Mouse (Mus musculus): ENCODE results near the gene Kalrn. TPM values are rescaled to one million over a fixed set of nuclear protein-coding genes. Genes with fewer than 3 reads are reported as not detected.

The Kalrn gene
- polyA plus RNA-seq, 1 experiment = 309 TPM

GRCm38 (mm10) chr16:34331630-34332029 lies 241.7 kb downstream of the Kalrn start:
- H3K4me1 ChIP-seq = peaks cover 5% of the 10 kb centered on the region

GRCm38 (mm10) chr16:34329876-34330275 lies 243.5 kb downstream of the Kalrn start:
- no peak for TF ChIP-seq GATA1 (IDR thresholded peaks at IDR 0.05; ENCODE audit: borderline replicate concordance, low read length)
- no peak for TF ChIP-seq FLI1 (IDR thresholded peaks at IDR 0.05; ENCODE audit: low read length)
- H3K27me3 ChIP-seq (replicated peaks) = peaks cover 50% of the 10 kb centered on the region
- no peak overlapping the region for H3K4me3 ChIP-seq (replicated peaks)
- H3K4me1 ChIP-seq = no peaks in the 10 kb centered on the region; the same call in 1 of the 2 replicates
- H3K36me3 ChIP-seq (replicated peaks; ENCODE audit: low read length) = no peaks in the 10 kb centered on the region
- no peaks in the 10 kb centered on the region for H3K9me3 ChIP-seq

More at GRCm38 (mm10) chr16:34331630-34332029, 241.7 kb downstream of the Kalrn start:
- H3K36me3 ChIP-seq (replicated peaks; ENCODE audit: low read length) = no peaks in the 10 kb centered on the region
- no peak overlapping the region for H3K4me3 ChIP-seq (replicated peaks)
- H3K9me3 ChIP-seq = no peaks in the 10 kb centered on the region
- TF ChIP-seq GATA1 (IDR thresholded peaks at IDR 0.05; ENCODE audit: borderline replicate concordance, low read length) (no peak), FLI1 (IDR thresholded peaks at IDR 0.05; ENCODE audit: low read length) (no peak)
- peaks cover 37% of the 10 kb centered on the region for H3K27me3 ChIP-seq (replicated peaks)

- Histone ChIP-seq H3K27me3 (replicated peaks) (peaks cover 53% of the 10 kb centered on the region), H3K4me1 (no peaks in the 10 kb centered on the region; the same call in 1 of the 2 replicates), H3K4me3 (replicated peaks) (no peak overlapping the region), H3K9me3 (no peaks in the 10 kb centered on the region), H3K36me3 (replicated peaks; ENCODE audit: low read length) (no peaks in the 10 kb centered on the region)
- TF ChIP-seq GATA1 (IDR thresholded peaks at IDR 0.05; ENCODE audit: borderline replicate concordance, low read length) (no peak), FLI1 (IDR thresholded peaks at IDR 0.05; ENCODE audit: low read length) (no peak)
Observed at GRCm38 (mm10) chr16:34329431-34329873, 243.9 kb downstream of the Kalrn start.

- Histone ChIP-seq H3K36me3 (replicated peaks; ENCODE audit: low read length) (no peaks in the 10 kb centered on the region), H3K27me3 (replicated peaks) (peaks cover 59% of the 10 kb centered on the region), H3K9me3 (no peaks in the 10 kb centered on the region), H3K4me3 (replicated peaks) (no peak overlapping the region), H3K4me1 (no peaks in the 10 kb centered on the region; the same call in 1 of the 2 replicates)
- TF ChIP-seq FLI1 (IDR thresholded peaks at IDR 0.05; ENCODE audit: low read length) (no peak), GATA1 (IDR thresholded peaks at IDR 0.05; ENCODE audit: borderline replicate concordance, low read length) (no peak)
Observed at GRCm38 (mm10) chr16:34327890-34328289, 245.4 kb downstream of the Kalrn start.

- no peaks in the 10 kb centered on the region for H3K9me3 ChIP-seq
- peaks cover 5% of the 10 kb centered on the region for H3K4me1 ChIP-seq
- no peak overlapping the region for H3K4me3 ChIP-seq (replicated peaks)
- H3K36me3 ChIP-seq (replicated peaks; ENCODE audit: low read length) = no peaks in the 10 kb centered on the region
- H3K27me3 ChIP-seq (replicated peaks) = peaks cover 52% of the 10 kb centered on the region
- TF ChIP-seq FLI1 (IDR thresholded peaks at IDR 0.05; ENCODE audit: low read length) (no peak), GATA1 (IDR thresholded peaks at IDR 0.05; ENCODE audit: borderline replicate concordance, low read length) (no peak)
Observed at GRCm38 (mm10) chr16:34325869-34326268, 247.5 kb downstream of the Kalrn start.

- Histone ChIP-seq H3K4me3 (replicated peaks) (no peak overlapping the region), H3K27me3 (replicated peaks) (peaks cover 52% of the 10 kb centered on the region), H3K9me3 (no peaks in the 10 kb centered on the region), H3K4me1 (peaks cover 5% of the 10 kb centered on the region), H3K36me3 (replicated peaks; ENCODE audit: low read length) (no peaks in the 10 kb centered on the region)
- no peak for TF ChIP-seq FLI1 (IDR thresholded peaks at IDR 0.05; ENCODE audit: low read length)
- TF ChIP-seq GATA1 (IDR thresholded peaks at IDR 0.05; ENCODE audit: borderline replicate concordance, low read length) = no peak
Observed at GRCm38 (mm10) chr16:34325161-34325560, 248.2 kb downstream of the Kalrn start.

GRCm38 (mm10) chr16:34324735-34325134 lies 248.6 kb downstream of the Kalrn start:
- TF ChIP-seq GATA1 (IDR thresholded peaks at IDR 0.05; ENCODE audit: borderline replicate concordance, low read length) (no peak), FLI1 (IDR thresholded peaks at IDR 0.05; ENCODE audit: low read length) (no peak)
- no peaks in the 10 kb centered on the region for H3K36me3 ChIP-seq (replicated peaks; ENCODE audit: low read length)
- H3K4me1 ChIP-seq = peaks cover 5% of the 10 kb centered on the region
- no peak overlapping the region for H3K4me3 ChIP-seq (replicated peaks)
- no peaks in the 10 kb centered on the region for H3K9me3 ChIP-seq
- peaks cover 51% of the 10 kb centered on the region for H3K27me3 ChIP-seq (replicated peaks)

- H3K27me3 ChIP-seq (replicated peaks) = peaks cover 56% of the 10 kb centered on the region
Observed at GRCm38 (mm10) chr16:34323496-34323895, 249.8 kb downstream of the Kalrn start.

GRCm38 (mm10) chr16:34322546-34322945 lies 250.8 kb downstream of the Kalrn start:
- TF ChIP-seq FLI1 (IDR thresholded peaks at IDR 0.05; ENCODE audit: low read length) = no peak
- TF ChIP-seq GATA1 (IDR thresholded peaks at IDR 0.05; ENCODE audit: borderline replicate concordance, low read length) = no peak
- H3K36me3 ChIP-seq (replicated peaks; ENCODE audit: low read length) = no peaks in the 10 kb centered on the region

More at GRCm38 (mm10) chr16:34323496-34323895, 249.8 kb downstream of the Kalrn start:
- no peak overlapping the region for H3K4me3 ChIP-seq (replicated peaks)
- no peaks in the 10 kb centered on the region for H3K9me3 ChIP-seq
- H3K4me1 ChIP-seq = peaks cover 5% of the 10 kb centered on the region
- no peaks in the 10 kb centered on the region for H3K36me3 ChIP-seq (replicated peaks; ENCODE audit: low read length)
- TF ChIP-seq FLI1 (IDR thresholded peaks at IDR 0.05; ENCODE audit: low read length) (no peak), GATA1 (IDR thresholded peaks at IDR 0.05; ENCODE audit: borderline replicate concordance, low read length) (no peak)

GRCm38 (mm10) chr16:34321066-34321790 lies 252.1 kb downstream of the Kalrn start:
- no peak for TF ChIP-seq GATA1 (IDR thresholded peaks at IDR 0.05; ENCODE audit: borderline replicate concordance, low read length)
- no peak for TF ChIP-seq FLI1 (IDR thresholded peaks at IDR 0.05; ENCODE audit: low read length)
- Histone ChIP-seq H3K4me3 (replicated peaks) (no peak overlapping the region), H3K27me3 (replicated peaks) (peaks cover 60% of the 10 kb centered on the region), H3K9me3 (no peaks in the 10 kb centered on the region), H3K36me3 (replicated peaks; ENCODE audit: low read length) (no peaks in the 10 kb centered on the region), H3K4me1 (peaks cover 9% of the 10 kb centered on the region)

More at GRCm38 (mm10) chr16:34322546-34322945, 250.8 kb downstream of the Kalrn start:
- Histone ChIP-seq H3K4me3 (replicated peaks) (no peak overlapping the region), H3K27me3 (replicated peaks) (peaks cover 58% of the 10 kb centered on the region), H3K9me3 (no peaks in the 10 kb centered on the region), H3K4me1 (peaks cover 5% of the 10 kb centered on the region)

All from megakaryocyte, embryonic 14.5 days (primary cell).